Mouse (Mus musculus) heart, postnatal 0 days (tissue): ENCODE results near the gene Tmprss6. TPM values are rescaled to one million over a fixed set of nuclear protein-coding genes. Genes with fewer than 3 reads are reported as not detected.

Source experiments
- ATAC-seq: fragments of 200-750 bp; cut with Nextera tagmentation; 2 replicates; pipeline ENCODE4 v1.8.0; 2017; ENCODE audit warnings: low read depth, moderate number of reproducible peaks, moderate library complexity; ENCODE audit not compliant: insufficient read depth
- DNase-seq: peaks from one replicate; pipeline ENCODE4 v3.0.0-alpha.2; 2016; ENCODE audit warnings: low spot score
- H3K27ac ChIP-seq: fragments of 300-500 bp; sonication (generic); 2 replicates; pipeline ENCODE4 v1.5.1; 2014; ENCODE audit warnings: low read depth, mild to moderate bottlenecking
- H3K27me3 ChIP-seq: fragments of 300-500 bp; sonication (generic); 2 replicates; pipeline ENCODE4 v1.6.1; 2014; ENCODE audit warnings: low read length, mixed read lengths; ENCODE audit not compliant: control insufficient read depth, insufficient read depth
- H3K36me3 ChIP-seq: fragments of 300-500 bp; sonication (generic); replicated peaks from 2 replicates; pipeline ENCODE4 v1.6.1; 2014; ENCODE audit warnings: low read length, mixed read lengths; ENCODE audit not compliant: control insufficient read depth, insufficient read depth
- H3K4me1 ChIP-seq: fragments of 300-500 bp; sonication (generic); 2 replicates; pipeline ENCODE4 v1.6.1; 2014; ENCODE audit warnings: antibody characterized with exemption; ENCODE audit not compliant: control insufficient read depth, insufficient read depth
- H3K4me2 ChIP-seq: fragments of 300-500 bp; sonication (generic); 2 replicates; pipeline ENCODE4 v1.6.1; 2014; ENCODE audit warnings: low read depth, mild to moderate bottlenecking, low read length, moderate library complexity
- H3K4me3 ChIP-seq: fragments of 300-500 bp; sonication (generic); 2 replicates; pipeline ENCODE4 v1.5.1; 2014; ENCODE audit warnings: low read depth, low read length
- H3K9ac ChIP-seq: fragments of 300-500 bp; sonication (generic); replicated peaks from 2 replicates; pipeline ENCODE4 v1.6.1; 2014; ENCODE audit warnings: low read depth, low read length, mixed read lengths
- H3K9me3 ChIP-seq: fragments of 300-500 bp; sonication (generic); replicated peaks from 2 replicates; pipeline ENCODE4 v1.6.1; 2016; ENCODE audit warnings: low read length; ENCODE audit not compliant: control insufficient read depth
- CTCF ChIP-seq: IDR thresholded peaks from 2 replicates; pipeline ENCODE4 v1.5.1; 2016; ENCODE audit warnings: antibody characterized with exemption, control low read depth, low read depth
- EP300 ChIP-seq: IDR thresholded peaks from 2 replicates; pipeline ENCODE4 v1.6.1; 2016; ENCODE audit warnings: antibody characterized with exemption, low read depth
- WGBS: fragments of 180-500 bp; shearing (Covaris S2); extraction: QIAGEN DNeasy Blood & Tissue Kit; methylation state at CpG from one replicate; pipeline ENCODE4 v1.1.7; 2014; 5-methylcytosine and 5-hydroxymethylcytosine counted together
- polyA plus RNA-seq: library from polyadenylated mRNA; unstranded; fragments of >200 nt; fragmentation: Nextera tagmentation; extraction: Ambion mirVana; gene quantifications from 2 replicates; pipeline ENCODE4 v1.2.1, GENCODE M21; 2015
- total RNA-seq: library from RNA; depleted of rRNA; stranded (reverse); fragments of >200 nt; gene quantifications from 2 replicates; pipeline ENCODE4 v1.2.3, GENCODE M21; 2014; ENCODE audit warnings: low replicate concordance

Gene Tmprss6
- total and polyA plus RNA-seq, 2 experiments from 2014 or later, result 0.49 TPM; not detected in 1

DNA sequence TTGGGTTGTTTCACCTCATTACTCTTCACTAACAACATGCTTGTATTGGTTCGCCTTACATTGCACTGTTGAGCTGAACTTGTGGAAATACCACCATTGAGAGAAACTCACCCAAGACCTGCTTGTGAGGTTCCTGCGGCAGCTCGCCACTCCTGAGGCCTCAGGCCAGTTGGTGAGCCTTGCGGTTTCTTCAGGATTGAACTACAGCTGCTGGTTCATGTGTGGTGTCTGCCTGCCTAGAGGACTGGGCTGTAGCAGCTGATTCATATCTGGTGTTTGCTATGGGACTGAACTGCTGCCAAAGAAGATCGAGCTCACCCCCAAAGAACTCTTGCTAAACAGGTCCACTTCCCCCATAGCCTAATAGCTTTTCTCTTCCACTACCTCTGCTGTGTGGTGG is 36.4 kb upstream of the Tmprss6 start:
- Histone ChIP-seq H3K27me3 (no peaks in the 10 kb centered on the region), H3K27ac (no peak overlapping the region), H3K4me2 (no peak overlapping the region), H3K4me3 (no peak overlapping the region), H3K9ac (no peak overlapping the region), H3K9me3 (no peaks in the 10 kb centered on the region), H3K36me3 (no peaks in the 10 kb centered on the region), H3K4me1 (peaks cover 3% of the 10 kb centered on the region; the same call in 1 of the 2 replicates)
- 89% methylated on average over 5 of the region's 5 CpGs for WGBS
- no peak for TF ChIP-seq EP300
- no peak for TF ChIP-seq CTCF
- ATAC-seq (no peak), DNase-seq (no peak)

DNA sequence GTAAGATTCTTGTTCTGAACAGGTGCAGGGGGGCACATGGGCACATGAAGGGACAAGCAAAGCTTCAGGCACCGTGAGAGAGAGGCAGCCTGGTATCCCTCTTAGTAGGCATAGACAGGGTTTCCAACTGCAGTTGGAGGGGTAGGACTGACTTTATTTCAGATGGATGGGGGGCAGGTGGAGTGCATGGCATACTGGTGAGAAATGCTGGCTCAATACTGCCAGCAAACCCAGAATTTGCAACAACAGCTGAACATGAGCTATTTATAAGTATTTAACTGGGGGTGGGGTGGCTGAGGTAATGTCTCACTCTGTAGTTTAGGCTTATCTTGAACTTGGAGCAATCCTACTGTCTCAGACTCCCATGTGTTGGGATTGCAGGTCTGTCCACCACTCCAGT is 35.6 kb upstream of the Tmprss6 start:
- no peak for TF ChIP-seq EP300
- TF ChIP-seq CTCF, result no peak
- no peak for ATAC-seq
- H3K36me3 ChIP-seq, result no peaks in the 10 kb centered on the region
- no peak overlapping the region for H3K9ac ChIP-seq
- peaks cover 3% of the 10 kb centered on the region; the same call in 1 of the 2 replicates for H3K4me1 ChIP-seq
- no peak overlapping the region for H3K27ac ChIP-seq
- no peaks in the 10 kb centered on the region for H3K9me3 ChIP-seq
- DNase-seq, result no peak
- no peak overlapping the region for H3K4me3 ChIP-seq
- WGBS, result 57% methylated on average over 1 of the region's 1 CpGs
- no peak overlapping the region for H3K4me2 ChIP-seq
- H3K27me3 ChIP-seq, result no peaks in the 10 kb centered on the region

DNA sequence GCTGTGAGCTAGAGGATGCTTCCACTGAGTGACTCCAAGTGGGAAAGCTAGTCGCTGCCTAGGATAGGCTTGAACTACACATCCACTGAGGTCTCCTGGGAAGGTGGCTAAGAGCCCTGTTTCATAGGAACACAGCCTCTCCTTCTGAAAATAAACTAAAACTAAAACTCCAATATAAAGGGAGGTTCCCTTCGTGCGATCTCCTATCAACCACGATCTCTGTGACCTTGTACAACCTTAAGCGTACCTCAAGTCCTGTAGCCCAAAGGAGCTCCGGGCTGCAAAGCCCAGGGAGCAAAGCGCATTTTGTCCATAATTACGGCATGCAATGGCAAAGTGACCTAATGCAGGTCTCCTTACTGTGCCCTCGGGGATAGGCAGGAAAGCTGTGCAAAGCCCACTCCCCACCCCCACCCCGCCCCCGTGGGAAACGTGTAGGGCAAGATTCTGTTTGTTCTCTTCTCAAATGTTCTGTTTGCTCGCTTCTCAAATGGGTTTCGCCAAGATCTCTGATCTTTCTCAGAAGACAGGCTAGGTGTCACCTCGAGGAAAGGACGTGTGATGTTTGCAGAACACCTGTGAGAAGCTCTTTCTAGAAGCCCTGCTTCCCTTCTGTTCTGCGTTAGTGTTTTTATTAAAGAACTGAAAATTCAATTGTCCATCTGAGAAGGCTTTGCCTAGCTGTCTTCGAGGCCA is 34.2 kb upstream of the Tmprss6 start:
- Histone ChIP-seq H3K36me3 (no peaks in the 10 kb centered on the region), H3K27ac (no peak overlapping the region), H3K4me1 (no peaks in the 10 kb centered on the region), H3K9me3 (no peaks in the 10 kb centered on the region), H3K4me2 (no peak overlapping the region), H3K4me3 (no peak overlapping the region), H3K9ac (no peak overlapping the region), H3K27me3 (no peaks in the 10 kb centered on the region)
- TF ChIP-seq CTCF, result no peak
- no peak for TF ChIP-seq EP300
- no peak for DNase-seq
- WGBS, result 79% methylated on average over 18 of the region's 18 CpGs
- ATAC-seq, result no peak

DNA sequence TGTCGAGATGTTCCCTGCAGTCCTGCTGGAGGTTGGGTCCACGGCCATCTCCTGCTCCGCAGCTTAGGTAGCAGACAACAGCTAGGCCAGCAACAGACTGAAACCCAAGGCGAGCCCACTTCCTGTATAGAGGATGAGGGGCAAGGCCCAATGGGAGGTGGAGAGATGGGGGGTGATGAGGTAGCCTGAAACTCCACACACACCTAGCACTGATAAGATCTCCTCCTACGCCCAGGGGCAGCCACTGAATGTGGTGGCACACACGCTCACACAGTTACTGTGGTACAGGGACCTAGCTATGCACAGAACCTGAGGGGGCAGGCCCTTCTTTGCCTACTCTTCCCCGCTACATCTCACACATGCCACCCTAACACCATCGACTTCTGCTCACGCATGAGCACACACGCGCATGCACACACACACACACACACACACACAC is 26.6 kb upstream of the Tmprss6 start, which contains the start of gene Il2rb:
TSS of gene Il2rb (minus strand) at position 304 of the 439 bp plus-strand sequence.
- ATAC-seq (no peak), DNase-seq (no peak)
- H3K4me1 ChIP-seq, result no peaks in the 10 kb centered on the region
- H3K27me3 ChIP-seq, result no peaks in the 10 kb centered on the region
- no peaks in the 10 kb centered on the region for H3K36me3 ChIP-seq
- 85% methylated on average over 11 of the region's 11 CpGs for WGBS
- TF ChIP-seq CTCF (no peak), EP300 (no peak)
- no peak within 1 kb of the TSS for H3K4me2 ChIP-seq
- no peak within 1 kb of the TSS for H3K27ac ChIP-seq
- no peak within 1 kb of the TSS for H3K4me3 ChIP-seq
- no peak within 1 kb of the TSS for H3K9ac ChIP-seq
- no peaks in the 10 kb centered on the region for H3K9me3 ChIP-seq

DNA sequence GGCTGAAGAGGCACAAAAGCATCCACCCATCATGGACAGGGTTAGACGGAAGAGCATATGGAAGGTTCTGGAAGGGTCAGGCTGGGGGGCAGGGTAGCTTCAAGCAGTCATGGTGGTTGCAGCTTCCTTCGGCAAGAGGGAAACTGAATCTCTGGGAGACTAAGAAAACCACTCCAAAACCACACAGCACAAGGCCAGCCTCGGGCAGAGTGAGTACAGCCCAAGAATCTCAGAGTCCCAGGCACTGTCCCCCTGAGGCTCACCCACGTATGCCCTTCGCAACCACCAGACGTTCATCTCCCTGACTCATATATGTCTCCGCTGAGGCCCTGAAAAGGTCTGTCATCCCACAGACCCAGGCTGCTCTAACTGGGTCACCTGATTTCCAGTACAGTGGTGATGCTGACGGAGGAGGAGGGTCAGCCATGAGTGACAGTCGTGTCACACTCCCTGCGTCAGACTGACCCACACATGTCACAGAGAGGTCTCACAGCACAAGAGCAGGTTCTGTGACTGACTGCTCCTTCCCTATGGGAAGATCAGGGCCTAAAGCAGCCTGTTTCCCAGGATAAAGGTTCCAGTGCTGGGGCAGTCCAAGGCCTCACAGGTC is 25.1 kb upstream of the Tmprss6 start:
- Histone ChIP-seq H3K4me3 (no peak overlapping the region), H3K9me3 (no peaks in the 10 kb centered on the region), H3K4me2 (no peak overlapping the region), H3K4me1 (no peaks in the 10 kb centered on the region), H3K9ac (no peak overlapping the region), H3K27me3 (no peaks in the 10 kb centered on the region), H3K36me3 (no peaks in the 10 kb centered on the region), H3K27ac (no peak overlapping the region)
- whole genome bisulfite sequencing, result 78% methylated on average over 10 of the region's 10 CpGs
- DNase-seq (no peak), ATAC-seq (no peak)
- no peak for TF ChIP-seq EP300
- TF ChIP-seq CTCF, result no peak

DNA sequence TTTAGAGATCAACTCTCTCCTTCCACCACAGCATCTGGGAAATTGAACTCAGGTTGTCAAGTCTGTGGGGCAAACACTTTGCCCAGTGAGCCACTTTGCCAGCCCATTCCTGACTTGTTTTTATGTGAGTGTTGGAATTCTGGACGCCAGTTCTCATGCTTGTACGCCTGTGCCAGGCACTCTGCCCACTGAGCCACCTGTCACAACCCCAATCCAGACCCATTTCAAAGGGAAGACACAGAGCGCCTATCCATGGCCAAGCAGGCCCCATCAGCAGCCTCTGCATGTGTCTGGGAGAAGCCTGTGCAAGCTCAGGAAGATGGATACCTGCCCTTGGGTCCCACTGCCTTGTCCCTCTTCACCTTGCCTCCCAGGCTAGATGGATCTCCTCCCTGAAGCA is 22.9 kb upstream of the Tmprss6 start:
- Histone ChIP-seq H3K9ac (no peak overlapping the region), H3K36me3 (no peaks in the 10 kb centered on the region), H3K27me3 (0 out of 2 replicates have a peak, but pooled peaks cover 6% of the 10 kb centered on the region), H3K4me2 (no peak overlapping the region), H3K4me3 (no peak overlapping the region), H3K9me3 (no peaks in the 10 kb centered on the region), H3K27ac (no peak overlapping the region), H3K4me1 (no peaks in the 10 kb centered on the region)
- WGBS, result 81% methylated on average over 3 of the region's 3 CpGs
- TF ChIP-seq CTCF (no peak), EP300 (no peak)
- no peak for ATAC-seq
- no peak for DNase-seq
